Mouse (Mus musculus) kidney, embryonic 14.5 days (tissue): ENCODE measurements around the gene Gm10722. TPM values are rescaled to one million over a fixed set of nuclear protein-coding genes. Genes with fewer than 3 reads are reported as not detected.
"Not testable (repeated sequence)": the region's sequence is repeated elsewhere in the genome, so short reads cannot be mapped to it uniquely, and the experiment has no call there.

Source experiments
- ATAC-seq: fragments of 200-750 bp; cut with Nextera tagmentation; 2 replicates; pipeline ENCODE4 v1.8.0; 2017; ENCODE audit warnings: moderate number of reproducible peaks, mild to moderate bottlenecking, moderate TSS enrichment, moderate library complexity; ENCODE audit not compliant: low FRiP score, low TSS enrichment
- H3K27ac ChIP-seq: fragments of 300-500 bp; sonication (generic); 2 replicates; pipeline ENCODE4 v1.5.1; 2014; ENCODE audit warnings: low read depth, mild to moderate bottlenecking, low read length, moderate library complexity, mixed read lengths
- H3K27me3 ChIP-seq: fragments of 300-500 bp; sonication (generic); 2 replicates; pipeline ENCODE4 v1.6.1; 2014; ENCODE audit warnings: mild to moderate bottlenecking, low read length; ENCODE audit not compliant: control insufficient read depth, insufficient read depth
- H3K36me3 ChIP-seq: fragments of 300-500 bp; sonication (generic); 2 replicates; pipeline ENCODE4 v1.6.1; 2014; ENCODE audit warnings: low read length, mixed read lengths; ENCODE audit not compliant: control insufficient read depth, insufficient read depth
- H3K4me1 ChIP-seq: fragments of 300-500 bp; sonication (generic); 2 replicates; pipeline ENCODE4 v1.6.1; 2014; ENCODE audit warnings: low read length, mixed read lengths; ENCODE audit not compliant: control insufficient read depth, insufficient read depth
- H3K4me2 ChIP-seq: fragments of 300-500 bp; sonication (generic); replicated peaks from 2 replicates; pipeline ENCODE4 v1.6.1; 2014; ENCODE audit warnings: low read depth, mild to moderate bottlenecking, low read length
- H3K4me3 ChIP-seq: fragments of 300-500 bp; sonication (generic); 2 replicates; pipeline ENCODE4 v1.5.1; 2014; ENCODE audit warnings: mild to moderate bottlenecking, low read length
- H3K9ac ChIP-seq: fragments of 300-500 bp; sonication (generic); 2 replicates; pipeline ENCODE4 v1.6.1; 2014; ENCODE audit warnings: low read depth, mild to moderate bottlenecking, low read length, moderate library complexity
- H3K9me3 ChIP-seq: fragments of 300-500 bp; sonication (generic); 2 replicates; pipeline ENCODE4 v1.6.1; 2016; ENCODE audit warnings: low read length; ENCODE audit not compliant: control insufficient read depth
- WGBS: fragments of 180-500 bp; shearing (Covaris S2); extraction: QIAGEN DNeasy Blood & Tissue Kit; methylation state at CpG from one replicate; pipeline ENCODE4 v1.1.7; 2014; 5-methylcytosine and 5-hydroxymethylcytosine counted together
- microRNA-seq: library from miRNA; unstranded; fragments of <30 nt; microRNA quantifications from one replicate; pipeline ENCODE4, GENCODE M21; 2016
- polyA plus RNA-seq: library from polyadenylated mRNA; unstranded; fragments of >200 nt; fragmentation: Nextera tagmentation; extraction: Ambion mirVana; gene quantifications from 2 replicates; pipeline ENCODE4 v1.2.1, GENCODE M21; 2014

The Gm10722 gene
- polyA plus RNA-seq, 1 experiment from 2014 or later = not detected

GRCm38 (mm10) chr9:3036577-3036976 is 35.9 kb downstream of the Gm10722 start, which contains the start of gene Gm10715:
TSS of gene Gm10715 (plus strand) at chr9:3036877.
- H3K9me3 ChIP-seq, H3K27me3 ChIP-seq, H3K27ac ChIP-seq, H3K9ac ChIP-seq, H3K4me3 ChIP-seq, H3K4me2 ChIP-seq, H3K4me1 ChIP-seq, ATAC-seq, H3K36me3 ChIP-seq: not testable (repeated sequence)
- 71% methylated on average over 6 of the region's 8 CpGs for WGBS

- H3K4me3 ChIP-seq, H3K27ac ChIP-seq, H3K4me1 ChIP-seq, ATAC-seq, H3K9me3 ChIP-seq, H3K27me3 ChIP-seq, H3K9ac ChIP-seq, H3K36me3 ChIP-seq, H3K4me2 ChIP-seq: not testable (repeated sequence)
- 64% methylated on average over 4 of the region's 4 CpGs for WGBS
These were observed 37.4 kb downstream of the Gm10722 start for GRCm38 (mm10) chr9:3038161-3038560.

Small RNAs within 50 kb of the gene (microRNA-seq; reads per million reads assigned to microRNA genes)
- not detected for gene Mir101c

Other genes starting within 250 kb of the Gm10722 start
- not detected in 2 replicates for gene Gm11168, start 2.4 kb downstream of the Gm10722 start, polyA plus RNA-seq
- gene Gm10721, start 12.2 kb downstream of the Gm10722 start, polyA plus RNA-seq = not detected in 2 replicates
- not detected in 2 replicates for gene Gm10720, start 14.7 kb downstream of the Gm10722 start, polyA plus RNA-seq
- not detected in 2 replicates for gene Gm10719, start 16.5 kb downstream of the Gm10722 start, polyA plus RNA-seq
- not detected in 2 replicates for gene Gm10718, start 22.6 kb downstream of the Gm10722 start, polyA plus RNA-seq
- 0.36 TPM in 1 of 2 replicates, not detected in the other for gene Gm10717, start 24.5 kb downstream of the Gm10722 start, polyA plus RNA-seq
- gene Gm17535, start 33.7 kb downstream of the Gm10722 start, polyA plus RNA-seq = not detected in 2 replicates
- not detected in 2 replicates for gene Gm10715, start 36.0 kb downstream of the Gm10722 start, polyA plus RNA-seq